Mouse (Mus musculus) kidney, postnatal 0 days (tissue): ENCODE measurements around the gene Foxo3. TPM values are rescaled to one million over a fixed set of nuclear protein-coding genes. Genes with fewer than 3 reads are reported as not detected.
A peak's percentile ranks its signal among the peaks of the same experiment; 100 is the strongest.

ENCODE experiments used
- ATAC-seq: fragments of 200-750 bp; cut with Nextera tagmentation; replicated peaks from 2 replicates; pipeline ENCODE4 v1.8.0; 2017; ENCODE audit warnings: low read depth, moderate number of reproducible peaks, moderate TSS enrichment, moderate library complexity; ENCODE audit not compliant: low FRiP score
- DNase-seq: peaks from one replicate; pipeline ENCODE4 v3.0.0-alpha.2; 2016; ENCODE audit warnings: low spot score
- H3K27ac ChIP-seq: fragments of 300-500 bp; sonication (generic); 2 replicates; pipeline ENCODE4 v1.5.1; 2014; ENCODE audit warnings: mild to moderate bottlenecking
- H3K27me3 ChIP-seq: fragments of 300-500 bp; sonication (generic); 2 replicates; pipeline ENCODE4 v1.6.1; 2014; ENCODE audit warnings: low read length, mixed read lengths; ENCODE audit not compliant: insufficient read depth
- H3K36me3 ChIP-seq: fragments of 300-500 bp; sonication (generic); 2 replicates; pipeline ENCODE4 v1.6.1; 2014; ENCODE audit warnings: low read length, mixed read lengths; ENCODE audit not compliant: insufficient read depth
- H3K4me1 ChIP-seq: fragments of 300-500 bp; sonication (generic); replicated peaks from 2 replicates; pipeline ENCODE4 v1.6.1; 2014; ENCODE audit warnings: antibody characterized with exemption, low read length, mixed read lengths; ENCODE audit not compliant: insufficient read depth
- H3K4me2 ChIP-seq: fragments of 300-500 bp; sonication (generic); 2 replicates; pipeline ENCODE4 v1.6.1; 2014; ENCODE audit warnings: mild to moderate bottlenecking, low read length, moderate library complexity, mixed read lengths
- H3K4me3 ChIP-seq: fragments of 300-500 bp; sonication (generic); replicated peaks from 2 replicates; pipeline ENCODE4 v1.5.1; 2014; ENCODE audit warnings: low read depth, low read length
- H3K9ac ChIP-seq: fragments of 300-500 bp; sonication (generic); 2 replicates; pipeline ENCODE4 v1.6.1; 2014; ENCODE audit warnings: low read depth, low read length
- H3K9me3 ChIP-seq: fragments of 300-500 bp; sonication (generic); replicated peaks from 2 replicates; pipeline ENCODE4 v1.6.1; 2016; ENCODE audit warnings: low read length, inconsistent platforms, mixed read lengths
- CTCF ChIP-seq: IDR thresholded peaks from 2 replicates; pipeline ENCODE4 v1.5.1; 2016; ENCODE audit warnings: antibody characterized with exemption, low read depth, mild to moderate bottlenecking, moderate library complexity
- WGBS: fragments of 180-500 bp; shearing (Covaris S2); extraction: QIAGEN DNeasy Blood & Tissue Kit; methylation state at CpG from one replicate; pipeline ENCODE4 v1.1.7; 2014; 5-methylcytosine and 5-hydroxymethylcytosine counted together
- polyA plus RNA-seq: library from polyadenylated mRNA; unstranded; fragments of >200 nt; fragmentation: Nextera tagmentation; extraction: Ambion mirVana; gene quantifications from 2 replicates; pipeline ENCODE4 v1.2.1, GENCODE M21; 2015

Gene Foxo3
- polyA plus RNA-seq, 1 experiment from 2014 or later: 9.7 TPM

- no peak overlapping the region for H3K9ac ChIP-seq
- peaks cover 14% of the 10 kb centered on the region for H3K4me1 ChIP-seq
- no peak overlapping the region for H3K4me2 ChIP-seq
- no peaks in the 10 kb centered on the region for H3K36me3 ChIP-seq
- 49% methylated on average over 18 of the region's 18 CpGs for WGBS
- H3K4me3 ChIP-seq: no peak overlapping the region
- no peak for ATAC-seq
- no peak for DNase-seq
- H3K27me3 ChIP-seq: no peaks in the 10 kb centered on the region
- no peaks in the 10 kb centered on the region for H3K9me3 ChIP-seq
- peak overlapping the region; percentile 64; the same call in 1 of the 2 replicates for H3K27ac ChIP-seq
- no peak for TF ChIP-seq CTCF
Observed at GRCm38 (mm10) chr10:42203321-42204155, 73.0 kb downstream of the Foxo3 start.

DNA sequence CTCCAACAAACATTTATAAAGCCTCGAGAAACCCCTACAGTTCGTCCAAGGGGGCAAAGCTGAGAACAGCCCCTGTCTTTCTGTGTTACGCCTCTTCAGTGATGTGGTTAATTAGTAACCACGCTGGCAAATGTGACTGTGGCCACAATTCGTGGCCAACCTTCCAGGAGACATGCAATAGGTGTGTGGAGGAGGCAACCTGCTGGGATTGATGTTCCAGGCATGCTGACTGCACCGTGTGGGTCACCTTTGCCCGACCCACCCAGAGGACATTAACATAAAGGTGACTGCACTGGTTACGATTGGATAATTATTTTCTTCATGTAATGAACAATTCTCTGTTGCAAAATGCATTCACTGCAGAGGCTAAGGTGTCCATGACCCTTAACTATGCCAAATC is 74.0 kb downstream of the Foxo3 start:
- peaks cover 14% of the 10 kb centered on the region for H3K4me1 ChIP-seq
- peak overlapping the region; percentile 64 for H3K27ac ChIP-seq
- peaks cover 2% of the 10 kb centered on the region for H3K36me3 ChIP-seq
- no peak overlapping the region for H3K4me3 ChIP-seq
- ATAC-seq (peak; percentile 92), DNase-seq (peak; percentile 25)
- no peaks in the 10 kb centered on the region for H3K27me3 ChIP-seq
- no peaks in the 10 kb centered on the region for H3K9me3 ChIP-seq
- WGBS: 46% methylated on average over 8 of the region's 8 CpGs
- H3K4me2 ChIP-seq: no peak overlapping the region
- no peak overlapping the region for H3K9ac ChIP-seq
- no peak for TF ChIP-seq CTCF

GRCm38 (mm10) chr10:42199472-42199871 is 77.1 kb downstream of the Foxo3 start:
- Histone ChIP-seq H3K27ac (no peak overlapping the region), H3K4me1 (peaks cover 12% of the 10 kb centered on the region), H3K36me3 (peaks cover 16% of the 10 kb centered on the region), H3K9ac (no peak overlapping the region), H3K9me3 (no peaks in the 10 kb centered on the region), H3K4me3 (no peak overlapping the region), H3K4me2 (no peak overlapping the region), H3K27me3 (no peaks in the 10 kb centered on the region)
- DNase-seq (no peak), ATAC-seq (no peak)
- no peak for TF ChIP-seq CTCF
- WGBS: 59% methylated on average over 3 of the region's 3 CpGs

DNA sequence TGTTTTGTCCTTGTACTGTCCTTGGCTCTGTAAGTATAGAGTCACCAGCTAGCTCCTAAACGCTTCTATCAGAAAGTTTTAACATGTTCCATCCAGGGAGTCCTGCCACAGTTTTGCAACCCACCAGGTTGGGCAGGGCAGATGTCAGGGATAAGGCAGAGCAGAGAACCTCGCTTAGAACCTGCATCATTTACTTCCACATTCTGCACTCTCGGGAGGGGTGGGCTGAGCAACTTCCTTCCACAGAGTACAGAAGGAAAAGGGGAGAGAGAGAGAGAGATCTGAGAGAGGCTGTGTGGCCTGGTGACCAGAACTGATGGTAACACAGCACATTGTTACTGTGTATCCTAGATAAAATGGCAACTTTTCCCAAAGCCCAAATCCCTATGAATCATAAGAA is 77.9 kb downstream of the Foxo3 start:
- no peak overlapping the region for H3K27ac ChIP-seq
- peaks cover 16% of the 10 kb centered on the region for H3K36me3 ChIP-seq
- H3K9ac ChIP-seq: no peak overlapping the region
- 65% methylated on average over 3 of the region's 3 CpGs for WGBS
- DNase-seq: no peak
- no peak overlapping the region for H3K4me2 ChIP-seq
- H3K4me3 ChIP-seq: no peak overlapping the region
- H3K27me3 ChIP-seq: no peaks in the 10 kb centered on the region
- peaks cover 10% of the 10 kb centered on the region; the same call in 1 of the 2 replicates for H3K4me1 ChIP-seq
- no peaks in the 10 kb centered on the region for H3K9me3 ChIP-seq
- TF ChIP-seq CTCF: no peak
- ATAC-seq: no peak

- DNase-seq: no peak
- H3K9ac ChIP-seq: no peak overlapping the region
- H3K27ac ChIP-seq: 0 out of 2 replicates have a peak overlapping the region, but pooled peaks have one; percentile 19
- no peak for ATAC-seq
- H3K27me3 ChIP-seq: no peaks in the 10 kb centered on the region
- no peak overlapping the region for H3K4me2 ChIP-seq
- peaks cover 20% of the 10 kb centered on the region for H3K4me1 ChIP-seq
- 65% methylated on average over 6 of the region's 6 CpGs for WGBS
- no peak overlapping the region for H3K4me3 ChIP-seq
- H3K9me3 ChIP-seq: no peaks in the 10 kb centered on the region
- no peak for TF ChIP-seq CTCF
- peaks cover 18% of the 10 kb centered on the region for H3K36me3 ChIP-seq
Observed at GRCm38 (mm10) chr10:42194784-42195183, 81.8 kb downstream of the Foxo3 start.

DNA sequence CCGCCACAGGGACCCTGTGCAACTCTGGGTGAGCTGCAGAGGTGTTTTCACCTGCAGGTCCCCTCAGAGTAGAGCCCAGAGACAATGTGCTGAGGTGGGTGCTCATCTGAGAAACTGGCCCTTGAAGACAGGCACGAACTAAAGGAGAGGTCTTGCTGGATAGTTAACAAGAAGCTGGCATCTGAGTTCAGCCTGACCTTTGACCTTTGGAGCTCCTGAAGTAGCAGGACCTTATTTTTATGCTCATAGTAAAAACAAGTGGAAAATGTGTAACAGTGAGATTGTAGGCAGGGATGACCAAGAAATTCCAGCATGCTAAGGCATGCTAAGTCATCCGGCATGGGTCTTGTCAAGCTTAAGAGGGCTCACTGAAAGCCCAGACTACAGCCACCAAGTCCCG is 82.6 kb downstream of the Foxo3 start:
- DNase-seq: no peak

More for the DNA sequence above, 82.6 kb downstream of the Foxo3 start:
- Histone ChIP-seq H3K9ac (no peak overlapping the region), H3K4me3 (no peak overlapping the region), H3K4me2 (no peak overlapping the region), H3K27me3 (no peaks in the 10 kb centered on the region), H3K27ac (no peak overlapping the region), H3K36me3 (peaks cover 18% of the 10 kb centered on the region), H3K4me1 (peaks cover 26% of the 10 kb centered on the region), H3K9me3 (no peaks in the 10 kb centered on the region)
- WGBS: 83% methylated on average over 4 of the region's 4 CpGs
- TF ChIP-seq CTCF: no peak
- no peak for ATAC-seq
